Mouse (Mus musculus) forebrain, embryonic 11.5 days (tissue): ENCODE results near the gene Sec22a. TPM values are rescaled to one million over a fixed set of nuclear protein-coding genes. Genes with fewer than 3 reads are reported as not detected.

Experiments
- ATAC-seq: fragments of 200-750 bp; cut with Nextera tagmentation; replicated peaks from 2 replicates; pipeline ENCODE4 v1.8.0; 2017; ENCODE audit warnings: moderate TSS enrichment; ENCODE audit not compliant: low FRiP score
- DNase-seq: peaks from one replicate; pipeline ENCODE4 v3.0.0-alpha.2; 2017; ENCODE audit warnings: low spot score
- H3K27ac ChIP-seq: fragments of 300-500 bp; sonication (generic); 2 replicates; pipeline ENCODE4 v1.5.1; 2014; ENCODE audit warnings: low read depth, low read length
- H3K27me3 ChIP-seq: fragments of 300-500 bp; sonication (generic); 2 replicates; pipeline ENCODE4 v1.6.1; 2014; ENCODE audit warnings: mild to moderate bottlenecking, low read length, mixed read lengths; ENCODE audit not compliant: control insufficient read depth, insufficient read depth
- H3K36me3 ChIP-seq: fragments of 300-500 bp; sonication (generic); 2 replicates; pipeline ENCODE4 v1.6.1; 2014; ENCODE audit warnings: mild to moderate bottlenecking, low read length, moderate library complexity, mixed read lengths; ENCODE audit not compliant: control insufficient read depth, insufficient read depth
- H3K4me1 ChIP-seq: fragments of 300-500 bp; sonication (generic); replicated peaks from 2 replicates; pipeline ENCODE4 v1.6.1; 2014; ENCODE audit warnings: low read length, mixed read lengths; ENCODE audit not compliant: control insufficient read depth, insufficient read depth
- H3K4me2 ChIP-seq: fragments of 300-500 bp; sonication (generic); 2 replicates; pipeline ENCODE4 v1.6.1; 2014; ENCODE audit warnings: low read depth, mild to moderate bottlenecking, low read length, moderate library complexity, mixed read lengths; ENCODE audit not compliant: severe bottlenecking
- H3K4me3 ChIP-seq: fragments of 300-500 bp; sonication (generic); 2 replicates; pipeline ENCODE4 v1.5.1; 2014; ENCODE audit warnings: low read depth, low read length
- H3K9ac ChIP-seq: fragments of 300-500 bp; sonication (generic); 2 replicates; pipeline ENCODE4 v1.6.1; 2014; ENCODE audit warnings: low read length
- H3K9me3 ChIP-seq: fragments of 300-500 bp; sonication (generic); 2 replicates; pipeline ENCODE4 v1.6.1; 2016; ENCODE audit warnings: low read length, mixed read lengths; ENCODE audit not compliant: control insufficient read depth
- WGBS: fragments of 180-500 bp; shearing (Covaris S2); extraction: QIAGEN DNeasy Blood & Tissue Kit; methylation state at CpG from one replicate; pipeline ENCODE4 v1.1.7; 2014; 5-methylcytosine and 5-hydroxymethylcytosine counted together
- polyA plus RNA-seq: library from polyadenylated mRNA; unstranded; fragments of >200 nt; fragmentation: Nextera tagmentation; extraction: Ambion mirVana; gene quantifications from 2 replicates; pipeline ENCODE4 v1.2.1, GENCODE M21; 2014

Sec22a gene
- polyA plus RNA-seq, 1 experiment from 2014 or later, result 45.4 TPM

- WGBS, result 90% methylated on average over 6 of the region's 6 CpGs
- Histone ChIP-seq H3K9me3 (no peaks in the 10 kb centered on the region), H3K27ac (no peak overlapping the region), H3K4me1 (peaks cover 3% of the 10 kb centered on the region; the same call in 1 of the 2 replicates), H3K4me2 (no peak overlapping the region), H3K27me3 (no peaks in the 10 kb centered on the region), H3K36me3 (no peaks in the 10 kb centered on the region), H3K9ac (no peak overlapping the region), H3K4me3 (no peak overlapping the region)
- DNase-seq, result no peak
- ATAC-seq, result no peak
Observed at GRCm38 (mm10) chr16:35308016-35308415, 55.7 kb downstream of the Sec22a start.

DNA sequence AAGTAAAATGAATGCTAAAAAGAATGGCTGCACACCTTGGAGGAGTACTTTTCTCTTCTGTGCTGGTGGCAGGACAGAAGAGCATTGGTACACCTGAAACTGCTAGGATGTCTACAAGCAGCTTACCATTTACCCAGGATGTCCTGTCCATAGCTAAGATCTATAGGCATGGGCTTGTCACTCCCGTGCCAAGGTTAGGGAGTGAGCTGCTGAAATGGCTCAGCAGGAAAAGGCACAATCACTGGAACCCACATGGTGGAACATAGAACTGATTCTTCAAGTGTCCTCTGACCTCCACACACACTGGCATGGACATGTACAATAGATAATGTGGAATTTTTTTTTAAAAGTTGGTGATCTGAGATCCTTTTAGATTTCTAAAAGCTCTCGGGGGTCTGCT lies 56.4 kb downstream of the Sec22a start:
- Histone ChIP-seq H3K4me1 (peaks cover 3% of the 10 kb centered on the region; the same call in 1 of the 2 replicates), H3K36me3 (no peaks in the 10 kb centered on the region), H3K27me3 (no peaks in the 10 kb centered on the region), H3K4me3 (no peak overlapping the region), H3K9me3 (no peaks in the 10 kb centered on the region), H3K27ac (no peak overlapping the region), H3K9ac (no peak overlapping the region), H3K4me2 (no peak overlapping the region)
- ATAC-seq (no peak), DNase-seq (peak; percentile 1)
- 76% methylated on average over 2 of the region's 2 CpGs for WGBS

- ATAC-seq, result no peak
- Histone ChIP-seq H3K9ac (no peak overlapping the region), H3K27ac (no peak overlapping the region), H3K36me3 (no peaks in the 10 kb centered on the region), H3K4me3 (no peak overlapping the region), H3K4me1 (peaks cover under 1% of the 10 kb centered on the region; the same call in 1 of the 2 replicates), H3K27me3 (no peaks in the 10 kb centered on the region), H3K9me3 (no peaks in the 10 kb centered on the region), H3K4me2 (no peak overlapping the region)
- DNase-seq, result peak; percentile 23
- 86% methylated on average over 2 of the region's 2 CpGs for whole genome bisulfite sequencing
Observed at GRCm38 (mm10) chr16:35306631-35307030, 57.1 kb downstream of the Sec22a start.

DNA sequence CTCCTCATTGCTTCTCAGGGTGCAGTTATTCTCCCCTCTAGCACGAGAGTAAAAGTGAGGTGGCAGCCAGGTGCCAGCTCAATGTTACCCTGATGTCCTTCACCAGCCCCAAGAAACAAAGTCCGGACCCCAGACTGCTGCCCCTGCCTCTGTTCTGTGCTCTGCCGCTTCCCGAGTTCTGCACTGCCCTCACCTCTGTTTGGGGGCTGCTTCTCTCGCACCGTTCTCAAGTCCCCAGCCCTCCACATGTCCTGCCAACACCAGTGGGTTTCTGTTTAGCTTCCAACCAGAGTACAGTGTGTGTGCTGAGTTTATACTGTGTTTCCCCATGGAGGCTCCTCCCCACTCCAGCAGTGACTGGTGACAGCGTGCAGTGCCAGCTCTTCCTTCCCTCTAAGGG lies 58.5 kb downstream of the Sec22a start:
- Histone ChIP-seq H3K4me2 (no peak overlapping the region), H3K4me1 (no peaks in the 10 kb centered on the region), H3K9me3 (no peaks in the 10 kb centered on the region), H3K36me3 (no peaks in the 10 kb centered on the region), H3K27me3 (no peaks in the 10 kb centered on the region), H3K9ac (no peak overlapping the region), H3K27ac (no peak overlapping the region), H3K4me3 (no peak overlapping the region)
- no peak for ATAC-seq
- peak; percentile 29 for DNase-seq
- WGBS, result 85% methylated on average over 7 of the region's 7 CpGs

DNA sequence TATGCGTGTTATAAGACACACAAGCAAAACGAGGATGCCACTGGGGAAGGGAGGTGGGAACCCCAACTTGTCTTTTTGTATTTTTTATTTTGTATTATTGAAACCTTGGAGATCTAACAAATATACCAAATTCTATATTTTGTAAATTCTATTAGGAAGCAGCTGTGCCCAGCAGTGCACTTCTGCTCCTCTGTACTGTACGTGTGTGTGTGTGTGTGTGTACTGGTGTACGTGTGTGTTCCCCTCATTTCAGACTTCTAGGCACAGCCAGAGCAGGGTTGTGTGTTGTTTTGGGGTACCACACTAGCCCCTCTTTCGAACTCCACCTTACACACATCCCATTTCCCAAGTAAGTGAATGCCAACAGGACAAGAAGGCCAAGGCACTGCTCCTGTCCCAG lies 59.3 kb downstream of the Sec22a start:
- no peak overlapping the region for H3K4me3 ChIP-seq
- no peaks in the 10 kb centered on the region for H3K9me3 ChIP-seq
- no peak overlapping the region for H3K9ac ChIP-seq
- ATAC-seq (no peak), DNase-seq (peak; percentile 42)
- no peaks in the 10 kb centered on the region for H3K36me3 ChIP-seq
- 89% methylated on average over 5 of the region's 5 CpGs for WGBS
- no peak overlapping the region for H3K4me2 ChIP-seq
- no peaks in the 10 kb centered on the region for H3K27me3 ChIP-seq
- no peaks in the 10 kb centered on the region for H3K4me1 ChIP-seq
- no peak overlapping the region for H3K27ac ChIP-seq

DNA sequence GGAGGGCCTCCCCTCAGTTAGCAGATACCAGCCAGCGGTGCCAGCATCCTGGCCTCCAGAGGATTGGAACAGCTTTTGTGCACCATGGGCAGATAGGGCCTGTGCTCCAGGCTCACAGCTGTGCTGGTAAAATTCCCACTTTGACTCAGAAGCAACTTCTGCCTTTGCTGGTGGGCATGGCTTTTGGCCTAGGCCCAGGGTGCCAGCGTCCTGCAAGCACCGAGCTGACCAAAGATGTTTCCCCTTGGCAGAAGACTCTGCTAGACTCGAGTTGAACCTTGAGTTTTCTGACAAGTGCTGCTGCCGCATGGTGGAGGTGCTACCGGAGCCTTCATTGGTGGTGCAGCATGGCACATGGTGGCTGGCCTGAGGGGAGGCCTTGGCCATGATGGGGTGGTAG lies 60.0 kb downstream of the Sec22a start:
- 93% methylated on average over 6 of the region's 6 CpGs for WGBS
- Histone ChIP-seq H3K4me2 (no peak overlapping the region), H3K4me3 (no peak overlapping the region), H3K27me3 (no peaks in the 10 kb centered on the region), H3K9ac (no peak overlapping the region), H3K36me3 (no peaks in the 10 kb centered on the region), H3K9me3 (no peaks in the 10 kb centered on the region), H3K27ac (no peak overlapping the region), H3K4me1 (no peaks in the 10 kb centered on the region)
- ATAC-seq (no peak), DNase-seq (peak; percentile 37)

DNA sequence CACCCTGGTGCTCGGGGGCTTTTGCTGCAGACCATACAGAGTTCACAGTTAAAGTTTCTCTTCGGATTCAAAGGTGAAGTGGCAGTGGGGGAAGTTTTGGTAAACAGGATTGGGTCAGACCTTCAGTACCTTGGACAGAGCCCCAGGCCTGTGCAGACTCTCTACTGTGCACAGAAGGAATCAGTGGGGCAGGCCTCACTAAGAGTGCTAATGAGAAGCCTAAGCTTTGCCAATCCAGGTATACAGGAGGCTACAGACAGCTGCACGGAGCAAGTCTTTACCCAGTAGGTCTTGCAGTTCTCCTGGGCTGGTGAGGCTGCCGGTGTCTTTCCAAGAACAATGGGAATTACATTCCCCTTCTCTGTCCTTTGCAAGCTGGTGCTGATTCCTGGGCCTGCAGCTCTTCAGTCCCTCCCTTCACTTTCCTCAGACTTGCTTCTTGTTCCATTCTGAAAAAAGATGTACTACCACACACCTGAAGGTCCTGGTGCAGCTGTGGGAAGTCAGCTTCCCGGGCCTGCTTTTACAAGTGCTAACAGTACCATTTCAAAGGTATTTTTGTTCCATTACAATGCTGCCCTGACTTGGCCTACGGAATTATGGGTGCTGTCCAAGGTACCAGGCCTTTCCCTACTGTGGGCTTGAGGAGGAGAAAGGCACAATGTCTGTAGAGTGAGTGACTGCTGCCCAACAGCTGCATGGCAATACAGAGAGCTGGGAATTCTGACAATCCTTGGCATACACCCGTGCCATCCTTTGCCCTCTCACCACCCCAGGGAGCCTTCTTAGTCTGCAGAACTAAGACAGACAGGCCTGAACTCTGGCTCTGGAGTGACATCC lies 61.1 kb downstream of the Sec22a start:
- no peak for ATAC-seq
- 51% methylated on average over 7 of the region's 7 CpGs for WGBS
- no peak overlapping the region for H3K9ac ChIP-seq

DNA sequence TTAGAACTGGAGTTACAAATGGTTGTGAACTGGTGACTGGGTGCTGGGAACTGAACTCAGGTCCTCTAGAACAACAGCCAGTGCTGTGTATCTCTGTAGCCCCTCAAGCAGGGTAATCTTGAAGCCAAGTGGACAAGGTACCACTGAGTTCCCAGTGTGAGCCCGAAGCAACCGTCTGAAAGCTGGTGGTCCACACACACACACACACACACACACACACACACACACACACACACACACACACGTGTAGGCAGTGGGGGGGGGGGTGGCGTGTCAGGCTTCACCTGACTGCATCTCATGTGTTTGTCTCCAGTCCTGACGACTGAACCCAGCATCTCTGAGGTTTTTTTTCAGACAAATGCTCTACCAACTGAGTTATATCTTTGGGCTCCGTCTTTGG lies 63.6 kb downstream of the Sec22a start:
- no peak overlapping the region for H3K9ac ChIP-seq

More for the DNA sequence above, 61.1 kb downstream of the Sec22a start:
- peak; percentile 62 for DNase-seq
- Histone ChIP-seq H3K4me2 (no peak overlapping the region), H3K27me3 (no peaks in the 10 kb centered on the region), H3K4me1 (no peaks in the 10 kb centered on the region), H3K36me3 (no peaks in the 10 kb centered on the region), H3K4me3 (no peak overlapping the region), H3K27ac (no peak overlapping the region), H3K9me3 (no peaks in the 10 kb centered on the region)

DNA sequence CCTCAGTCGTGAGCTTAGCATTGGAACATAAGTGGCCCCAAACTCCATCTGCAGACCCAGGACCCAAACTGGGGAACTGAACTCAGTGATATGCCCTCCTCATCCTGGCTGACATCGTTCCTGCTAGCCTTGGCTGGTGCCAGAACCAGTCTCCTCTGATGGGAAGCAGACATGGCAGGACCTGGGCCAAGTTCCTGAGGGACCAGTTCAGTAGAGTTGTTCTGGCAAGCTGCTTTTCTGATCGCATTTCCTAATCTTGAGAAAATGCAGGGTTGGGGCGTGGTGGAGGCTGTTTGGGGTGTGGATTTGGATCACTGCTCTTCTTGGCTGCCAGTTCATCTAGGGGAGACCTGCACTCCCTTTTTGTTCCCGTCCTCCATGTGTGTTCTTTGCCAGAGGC lies 65.9 kb downstream of the Sec22a start:
- WGBS, result 93% methylated on average over 5 of the region's 5 CpGs
- H3K36me3 ChIP-seq, result no peaks in the 10 kb centered on the region
- ATAC-seq (no peak), DNase-seq (no peak)
- no peaks in the 10 kb centered on the region for H3K9me3 ChIP-seq
- no peak overlapping the region for H3K4me3 ChIP-seq
- H3K27me3 ChIP-seq, result no peaks in the 10 kb centered on the region
- no peaks in the 10 kb centered on the region for H3K4me1 ChIP-seq
- H3K4me2 ChIP-seq, result no peak overlapping the region
- no peak overlapping the region for H3K9ac ChIP-seq
- no peak overlapping the region for H3K27ac ChIP-seq

More for the DNA sequence above, 63.6 kb downstream of the Sec22a start:
- Histone ChIP-seq H3K36me3 (no peaks in the 10 kb centered on the region), H3K4me1 (no peaks in the 10 kb centered on the region), H3K27ac (no peak overlapping the region), H3K4me2 (no peak overlapping the region), H3K4me3 (no peak overlapping the region), H3K9me3 (no peaks in the 10 kb centered on the region), H3K27me3 (no peaks in the 10 kb centered on the region)
- DNase-seq, result peak; percentile 28
- WGBS, result 97% methylated on average over 4 of the region's 6 CpGs
- no peak for ATAC-seq
